8 mouse cellular contexts compared by ENCODE assay signal in the genomic region with DNA sequence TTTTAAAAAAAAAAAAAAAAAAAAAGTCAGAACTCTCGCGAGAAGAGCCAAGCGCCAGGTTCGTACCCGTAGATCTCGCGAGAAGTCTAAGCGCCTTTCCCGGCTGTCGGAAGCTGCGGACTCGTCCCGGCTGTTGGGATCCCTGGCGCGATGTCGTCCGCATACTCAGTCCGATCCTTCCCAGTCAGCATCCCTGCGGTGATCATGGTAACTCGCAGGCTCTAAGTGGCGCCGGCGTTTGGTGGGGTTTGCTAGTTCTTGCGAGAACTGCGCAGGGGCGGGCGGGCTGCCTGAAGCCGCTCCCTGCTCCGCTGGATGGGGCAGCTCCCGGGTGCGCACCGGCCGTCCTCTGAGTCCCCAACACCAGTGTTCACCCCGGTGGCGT. TPM values are rescaled to one million over a fixed set of nuclear protein-coding genes. Genes with fewer than 3 reads are reported as not detected.
DNase-seq lines count a peak whose midpoint lies in the region; ATAC-seq lines count a peak whose summit lies in the region.

TSS of gene Tmem18 (plus strand) at position 71 of the 385 bp plus-strand sequence.

- H3K4me1 ChIP-seq in hindbrain, embryonic 11.5 days (replicated peaks; ENCODE audit: control insufficient read depth, insufficient read depth, low read length): no peaks in the 10 kb centered on the region; the same call in 1 of the 2 replicates

- H3K4me3 ChIP-seq in hindbrain, embryonic 11.5 days (ENCODE audit: low read depth, low read length): peak within 1 kb of the TSS; percentile 50

- H3K27ac ChIP-seq in hindbrain, embryonic 11.5 days (ENCODE audit: low read depth, low read length): peak within 1 kb of the TSS; percentile 55

- H3K9me3 ChIP-seq in hindbrain, embryonic 11.5 days (ENCODE audit: control insufficient read depth, low read length): no peaks in the 10 kb centered on the region

- H3K4me2 ChIP-seq in hindbrain, embryonic 11.5 days (replicated peaks; ENCODE audit: low read depth, low read length): peak within 1 kb of the TSS; percentile 50

- no peaks in the 10 kb centered on the region for H3K27me3 ChIP-seq in hindbrain, embryonic 11.5 days (ENCODE audit: control insufficient read depth, insufficient read depth, low read length)

- peak within 1 kb of the TSS; percentile 69 for H3K9ac ChIP-seq in hindbrain, embryonic 11.5 days (ENCODE audit: low read depth, low read length)

- H3K36me3 ChIP-seq in hindbrain, embryonic 11.5 days (ENCODE audit: control insufficient read depth, insufficient read depth, low read length): no peaks in the 10 kb centered on the region

- peak; percentile 96 for ATAC-seq in hindbrain, embryonic 11.5 days (ENCODE audit: low FRiP score)

- peak; percentile 91 for DNase-seq in Muller cell, postnatal 12 days (ENCODE audit: inconsistent ontology term)
- peak; percentile 86 for DNase-seq in cerebellum, adult 9-11 months
- peak; percentile 69 to 85 for DNase-seq in frontal cortex, adult 2 months (ENCODE audit: extremely low spot score in 1 of 2, low spot score in 1 of 2)
- DNase-seq in hindbrain, embryonic 11.5 days (ENCODE audit: low spot score): peak; percentile 85
- DNase-seq in layer of hippocampus, postnatal 10 days (ENCODE audit: low spot score in 2 of 2): peak; percentile 82 to 87
- peak; percentile 91 for DNase-seq in lung, postnatal 10 days
- peak; percentile 80 for DNase-seq in ovary, postnatal 36 days (ENCODE audit: low spot score)
- DNase-seq in thymus, postnatal 25 days: peak; percentile 81

- under 1% methylated on average over 35 of the region's 35 CpGs for WGBS in hindbrain, embryonic 11.5 days

RNA-seq across cellular contexts. Expression of gene Tmem18, which starts in this region (rescaled TPM):
- polyA plus RNA-seq in frontal cortex, adult 2 months (2012; rRNA removed): 46.5 and 49.4 TPM in 2 replicates
- 24.7 and 29.4 TPM in 2 replicates for polyA plus RNA-seq in hindbrain, embryonic 11.5 days (2014; fragmentation: Nextera tagmentation; extraction: Ambion mirVana)
- total RNA-seq in layer of hippocampus, postnatal 10 days (2021): 10 to 100 TPM; 57.0 to 60.1 TPM

Comparison
In these comparisons a context has a peak if more than half of its experiments do, and no peak if none do; other contexts are left out.
1. Peak in every context shown above with its lines: DNase-seq, ATAC-seq, H3K4me3 ChIP-seq and H3K27ac ChIP-seq.